Mouse (Mus musculus) yolk sac, embryonic 10.5 days (tissue): Measurements from ENCODE around the gene Ssr2.

ENCODE experiments used
- DNase-seq: peaks from one replicate; pipeline ENCODE4 v3.0.0-alpha.2; 2017; ENCODE audit warnings: low spot score

Gene Ssr2

GRCm38 (mm10) chr3:88541622-88542401 is 33.9 kb upstream of the Ssr2 start:
- DNase-seq, result no peak

- DNase-seq, result no peak
These were observed 33.2 kb upstream of the Ssr2 start for GRCm38 (mm10) chr3:88542486-88542885.

DNA sequence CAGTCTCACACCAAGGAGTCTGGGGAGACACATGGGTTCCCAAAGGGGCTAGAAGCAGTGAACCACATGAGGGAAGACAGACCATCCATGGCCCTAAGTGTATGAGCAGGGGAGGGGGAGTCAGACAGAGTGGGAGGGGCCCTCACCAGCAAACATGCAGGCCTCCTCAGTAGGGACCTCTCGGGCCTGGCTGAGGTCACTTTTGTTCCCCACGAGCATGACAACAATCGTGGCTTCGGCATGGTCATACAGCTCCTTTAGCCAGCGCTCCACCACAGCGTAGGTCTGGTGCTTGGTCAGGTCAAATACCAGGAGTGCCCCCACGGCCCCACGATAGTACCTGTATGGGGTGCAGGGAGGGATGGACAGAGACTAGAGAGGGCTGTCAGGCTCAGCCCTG is 32.5 kb upstream of the Ssr2 start:
- no peak for DNase-seq

GRCm38 (mm10) chr3:88543651-88544410 is 31.8 kb upstream of the Ssr2 start:
- DNase-seq, result no peak

DNA sequence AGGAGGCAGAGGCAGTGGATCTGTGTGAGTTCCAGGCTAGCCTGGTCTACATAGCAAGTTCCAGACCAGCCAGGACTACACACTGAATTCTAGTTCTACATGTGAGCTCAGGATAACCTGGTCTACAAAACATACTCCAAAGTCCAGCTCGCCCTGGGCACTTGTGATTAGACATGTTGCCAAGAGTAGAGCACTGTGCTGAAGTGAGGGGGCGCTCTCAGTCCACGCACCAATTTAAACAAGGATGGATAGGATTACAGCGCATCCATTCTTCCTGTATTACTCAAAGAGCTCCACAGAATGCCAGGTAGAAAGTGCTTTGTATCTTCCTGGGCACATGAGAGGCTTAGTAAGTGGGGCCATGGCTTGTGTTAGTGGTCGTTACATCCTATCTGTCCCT is 31.2 kb upstream of the Ssr2 start:
- DNase-seq, result no peak

DNA sequence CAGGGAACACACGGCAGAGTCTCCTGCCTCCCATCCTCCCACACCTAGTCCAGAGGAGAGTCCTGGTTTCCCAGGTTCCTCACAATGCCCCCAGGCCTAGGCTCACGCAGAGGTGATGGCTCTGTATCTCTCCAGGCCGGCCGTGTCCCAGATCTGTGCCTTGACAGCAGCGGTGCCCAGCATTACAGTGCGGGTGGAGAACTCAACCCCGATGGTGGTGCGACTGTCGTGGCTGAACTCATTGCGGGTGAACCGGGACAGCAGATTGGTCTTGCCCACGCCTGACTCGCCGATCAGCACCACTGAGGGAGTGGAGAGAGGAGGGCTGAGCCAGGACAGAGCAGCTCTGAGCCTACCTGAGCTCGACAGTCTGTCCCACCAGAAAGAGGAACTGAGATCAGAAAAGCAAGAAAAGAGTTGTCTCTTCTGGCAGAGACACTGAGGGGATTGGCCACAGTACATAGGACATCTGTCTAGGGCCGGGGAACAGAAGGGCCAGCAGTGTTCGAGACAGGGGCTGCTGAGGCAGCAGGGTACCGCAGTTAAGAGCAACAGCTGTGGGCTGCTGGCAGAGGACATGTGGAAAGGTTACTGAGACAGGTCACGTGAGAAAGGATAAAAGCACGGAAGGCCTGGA is 30.6 kb upstream of the Ssr2 start:
- no peak for DNase-seq

- DNase-seq, result no peak
These were observed 28.8 kb upstream of the Ssr2 start for GRCm38 (mm10) chr3:88546674-88547418.

GRCm38 (mm10) chr3:88548180-88548917 is 27.3 kb upstream of the Ssr2 start, which contains the start of gene Rab25:
TSS of gene Rab25 (minus strand) at chr3:88548300.
- no peak for DNase-seq

DNA sequence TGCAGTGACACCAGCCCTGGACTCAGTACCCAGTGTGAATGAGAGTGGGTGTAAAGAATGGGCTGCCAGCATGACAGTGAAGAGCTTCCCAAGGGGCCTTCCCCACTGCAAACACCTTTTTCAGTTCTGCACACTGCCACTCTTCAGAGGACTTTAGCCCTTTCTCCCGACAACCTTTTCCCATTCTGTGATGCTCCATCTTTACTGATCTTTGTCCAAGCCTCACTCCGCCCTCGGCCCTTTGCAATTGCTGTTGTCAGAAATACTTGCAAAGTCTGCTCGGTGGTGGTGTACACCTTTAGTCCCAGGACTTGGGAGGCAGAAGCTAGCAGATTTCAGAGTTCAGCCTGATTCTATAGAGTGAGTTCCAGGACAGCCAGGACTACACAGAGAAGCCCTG is 24.1 kb upstream of the Ssr2 start:
- DNase-seq, result no peak

- DNase-seq, result no peak
These were observed 23.5 kb upstream of the Ssr2 start for GRCm38 (mm10) chr3:88552082-88552645.

- DNase-seq, result peak; percentile 98
These were observed 22.8 kb upstream of the Ssr2 start, which contains the start of gene Lamtor2 for GRCm38 (mm10) chr3:88552676-88553524. TSS of gene Lamtor2 (minus strand) at chr3:88553074.

DNA sequence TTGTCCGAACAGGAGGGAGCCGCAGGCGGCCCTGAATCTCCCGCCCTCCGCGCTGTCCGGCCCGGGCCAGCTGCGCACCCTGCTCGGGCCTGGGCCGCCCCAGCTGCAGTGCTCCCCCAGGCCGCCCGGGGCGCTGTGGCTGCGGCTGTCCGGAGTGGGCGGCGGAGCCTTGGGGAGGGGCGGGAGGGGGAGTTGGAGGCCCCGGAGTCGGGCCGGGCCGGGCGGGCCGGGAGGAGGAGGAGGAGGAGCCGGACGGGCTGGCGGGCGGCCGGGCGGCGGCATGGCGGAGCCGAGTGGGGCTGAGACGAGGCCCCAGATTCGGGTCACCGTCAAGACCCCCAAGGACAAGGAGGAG is 22.2 kb upstream of the Ssr2 start, which contains the start of gene Ubqln4:
TSS of gene Ubqln4 (plus strand) at position 234 of the 355 bp plus-strand sequence.
- peak; percentile 95 for DNase-seq

- no peak for DNase-seq
These were observed 21.6 kb upstream of the Ssr2 start for GRCm38 (mm10) chr3:88553880-88554586.

GRCm38 (mm10) chr3:88555069-88555605 is 20.5 kb upstream of the Ssr2 start:
- no peak for DNase-seq

DNA sequence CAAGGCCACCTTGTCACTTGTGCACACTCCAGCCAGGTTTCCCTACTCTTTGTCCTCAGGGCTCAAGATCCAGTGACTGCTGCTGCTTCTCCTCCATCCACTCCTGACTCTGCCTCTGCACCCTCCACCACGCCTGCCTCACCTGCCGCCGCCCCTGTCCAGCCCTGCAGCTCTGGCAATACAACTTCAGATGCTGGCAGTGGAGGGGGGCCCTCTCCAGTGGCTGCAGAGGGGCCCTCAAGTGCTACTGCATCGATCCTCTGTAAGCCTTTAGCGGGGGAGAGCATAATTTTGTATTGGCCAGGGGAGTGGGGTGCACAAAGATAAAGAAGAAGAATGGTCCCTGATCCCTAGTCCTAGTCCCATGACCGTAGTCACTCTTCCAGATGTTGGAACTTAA is 19.9 kb upstream of the Ssr2 start:
- no peak for DNase-seq

- DNase-seq, result no peak
These were observed 19.1 kb upstream of the Ssr2 start for GRCm38 (mm10) chr3:88556616-88557015.

GRCm38 (mm10) chr3:88559596-88559995 is 16.1 kb upstream of the Ssr2 start:
- no peak for DNase-seq

GRCm38 (mm10) chr3:88561989-88562388 is 13.7 kb upstream of the Ssr2 start:
- no peak for DNase-seq

- no peak for DNase-seq
These were observed 12.2 kb upstream of the Ssr2 start for GRCm38 (mm10) chr3:88563442-88563841.
